In genomic region chr6:134926338-134926705, GRCm38 (mm10) we compare ENCODE assay signal across 8 mouse cellular contexts. TPM values are rescaled to one million over a fixed set of nuclear protein-coding genes. Genes with fewer than 3 reads are reported as not detected.
DNase-seq lines count a peak whose midpoint lies in the region; ATAC-seq lines count a peak whose summit lies in the region.

No protein-coding gene starts in this region.

- DNase-seq in kidney, adult 9 months = no peak
- DNase-seq in adrenal gland, adult 8-10 months = no peak
- no peak for DNase-seq in gastrocnemius, postnatal 36 days

- peak overlapping the region; percentile 99 for H3K27ac ChIP-seq in kidney, embryonic 15.5 days
- H3K27ac ChIP-seq in brown adipose tissue, adult 24 weeks (replicated peaks; ENCODE audit: low read depth, low read length) = peak overlapping the region; percentile 75; the same call in 1 of the 2 replicates
- H3K27ac ChIP-seq in hindbrain, embryonic 16.5 days (ENCODE audit: low read depth, low read length) = no peak overlapping the region
- no peak overlapping the region; the same call in 1 of the 2 replicates for H3K27ac ChIP-seq in midbrain, embryonic 16.5 days (ENCODE audit: low read length)

- peaks cover 6% of the 10 kb centered on the region; the same call in 1 of the 2 replicates for H3K36me3 ChIP-seq in kidney, embryonic 15.5 days
- no peaks in the 10 kb centered on the region for H3K36me3 ChIP-seq in hindbrain, embryonic 16.5 days (ENCODE audit: control insufficient read depth, insufficient read depth, low read length)
- H3K36me3 ChIP-seq in midbrain, embryonic 16.5 days (ENCODE audit: control insufficient read depth, insufficient read depth, low read length) = no peaks in the 10 kb centered on the region

- peaks cover 60% of the 10 kb centered on the region for H3K4me1 ChIP-seq in kidney, embryonic 15.5 days
- no peaks in the 10 kb centered on the region; the same call in 1 of the 2 replicates for H3K4me1 ChIP-seq in brown adipose tissue, adult 24 weeks (ENCODE audit: control insufficient read depth, insufficient read depth, insufficient read length, low read length)
- H3K4me1 ChIP-seq in hindbrain, embryonic 16.5 days (ENCODE audit: control insufficient read depth, insufficient read depth, low read depth, low read length) = peaks cover 25% of the 10 kb centered on the region
- H3K4me1 ChIP-seq in midbrain, embryonic 16.5 days (ENCODE audit: control insufficient read depth, insufficient read depth, low read length) = peaks cover 27% of the 10 kb centered on the region

- H3K4me2 ChIP-seq in kidney, embryonic 15.5 days = peak overlapping the region; percentile 83
- H3K4me2 ChIP-seq in hindbrain, embryonic 16.5 days (ENCODE audit: low read length) = peak overlapping the region; percentile 95
- peak overlapping the region; percentile 76 for H3K4me2 ChIP-seq in midbrain, embryonic 16.5 days (ENCODE audit: low read length)

- intact Hi-C loops in gastrocnemius, postnatal 36 days (cut with DNase I) = no loop called here

- no peaks in the 10 kb centered on the region for H3K27me3 ChIP-seq in kidney, embryonic 15.5 days
- no peaks in the 10 kb centered on the region for H3K27me3 ChIP-seq in hindbrain, embryonic 16.5 days (replicated peaks; ENCODE audit: control insufficient read depth, insufficient read depth, low read length)
- H3K27me3 ChIP-seq in midbrain, embryonic 16.5 days (ENCODE audit: control insufficient read depth, insufficient read depth, low read depth, low read length) = no peaks in the 10 kb centered on the region

- ATAC-seq in kidney, embryonic 15.5 days (replicated peaks; ENCODE audit: low FRiP score) = no peak
- no peak for ATAC-seq in hindbrain, embryonic 16.5 days
- no peak for ATAC-seq in midbrain, embryonic 16.5 days
- ATAC-seq in inflammation-experienced regulatory T-cells, adult 6 months = no peak

- peak overlapping the region; percentile 52 for H3K4me3 ChIP-seq in kidney, embryonic 15.5 days (replicated peaks)
- peak overlapping the region; percentile 92 for H3K4me3 ChIP-seq in brown adipose tissue, adult 24 weeks (ENCODE audit: insufficient read depth, low read depth, low read length)
- H3K4me3 ChIP-seq in hindbrain, embryonic 16.5 days (ENCODE audit: low read length) = peak overlapping the region; percentile 72
- peak overlapping the region; percentile 49 for H3K4me3 ChIP-seq in midbrain, embryonic 16.5 days (ENCODE audit: low read depth, low read length)

- peak overlapping the region; percentile 68 for H3K9ac ChIP-seq in kidney, embryonic 15.5 days
- H3K9ac ChIP-seq in hindbrain, embryonic 16.5 days (ENCODE audit: low read depth, low read length) = peak overlapping the region; percentile 77; the same call in 1 of the 2 replicates
- peak overlapping the region; percentile 59; the same call in 1 of the 2 replicates for H3K9ac ChIP-seq in midbrain, embryonic 16.5 days (ENCODE audit: low read depth, low read length)

- WGBS in kidney, embryonic 15.5 days = 37% methylated on average over 3 of the region's 3 CpGs
- WGBS in hindbrain, embryonic 16.5 days = 28% methylated on average over 3 of the region's 3 CpGs
- WGBS in midbrain, embryonic 16.5 days = 31% methylated on average over 3 of the region's 3 CpGs

- H3K9me3 ChIP-seq in kidney, embryonic 15.5 days (replicated peaks) = no peaks in the 10 kb centered on the region
- H3K9me3 ChIP-seq in hindbrain, embryonic 16.5 days (ENCODE audit: control insufficient read depth, low read length) = no peaks in the 10 kb centered on the region
- no peaks in the 10 kb centered on the region for H3K9me3 ChIP-seq in midbrain, embryonic 16.5 days (replicated peaks; ENCODE audit: control insufficient read depth, low read length, poor library complexity, severe bottlenecking)

RNA-seq across cellular contexts. Expression of gene Cdkn1b, which starts 6.1 kb away (rescaled TPM):
- polyA plus RNA-seq in kidney, embryonic 15.5 days (2015; fragmentation: Nextera tagmentation; extraction: Ambion mirVana) = 15.9 and 17.6 TPM in 2 replicates
- 17.1 and 20.7 TPM in 2 replicates for polyA plus RNA-seq in brown adipose tissue, adult 24 weeks (2012; ENCODE audit: insufficient read depth, insufficient read length, missing spikeins)
- polyA plus RNA-seq in hindbrain, embryonic 16.5 days (2015; fragmentation: Nextera tagmentation; extraction: Ambion mirVana) = 12.6 and 15.1 TPM in 2 replicates
- polyA plus RNA-seq in midbrain, embryonic 16.5 days (2015; fragmentation: Nextera tagmentation; extraction: Ambion mirVana) = 20.7 and 22.6 TPM in 2 replicates
- polyA plus RNA-seq in inflammation-experienced regulatory T-cells, adult 6 months (2017; shearing (Covaris generic)) = 10 to 100 TPM; 29.4 to 55.7 (median 51.9) TPM
- 10 to 100 TPM; 32.9 to 44.0 (median 37.1) TPM for total RNA-seq in adrenal gland, adult 8-10 months (2022)
- 10 to 100 TPM; 35.3 to 39.5 TPM for total RNA-seq in gastrocnemius, postnatal 36 days (2021)

RNA-seq across cellular contexts. Expression of gene Gpr19, which starts 27.9 kb away (rescaled TPM):
- polyA plus RNA-seq in kidney, embryonic 15.5 days (2015; fragmentation: Nextera tagmentation; extraction: Ambion mirVana) = 11.0 and 12.3 TPM in 2 replicates
- 3.5 and 4.8 TPM in 2 replicates for polyA plus RNA-seq in brown adipose tissue, adult 24 weeks (2012; ENCODE audit: insufficient read depth, insufficient read length, missing spikeins)
- 36.1 and 41.3 TPM in 2 replicates for polyA plus RNA-seq in hindbrain, embryonic 16.5 days (2015; fragmentation: Nextera tagmentation; extraction: Ambion mirVana)
- 44.7 and 46.8 TPM in 2 replicates for polyA plus RNA-seq in midbrain, embryonic 16.5 days (2015; fragmentation: Nextera tagmentation; extraction: Ambion mirVana)
- polyA plus RNA-seq in inflammation-experienced regulatory T-cells, adult 6 months (2017; shearing (Covaris generic)) = 1 to 10 TPM; 5.7 to 9.1 (median 6.8) TPM
- 1 to 10 TPM; 7.1 to 9.8 (median 7.9) TPM for total RNA-seq in adrenal gland, adult 8-10 months (2022)
- total RNA-seq in gastrocnemius, postnatal 36 days (2021) = 1 to 10 TPM; 3.5 to 4.6 TPM

RNA-seq across cellular contexts. Expression of gene Apold1, which starts 55.2 kb away (rescaled TPM):
- polyA plus RNA-seq in kidney, embryonic 15.5 days (2015; fragmentation: Nextera tagmentation; extraction: Ambion mirVana) = 3.9 and 4.6 TPM in 2 replicates
- 2.8 and 22.1 TPM in 2 replicates for polyA plus RNA-seq in brown adipose tissue, adult 24 weeks (2012; ENCODE audit: insufficient read depth, insufficient read length, missing spikeins)
- 4.4 and 5.7 TPM in 2 replicates for polyA plus RNA-seq in hindbrain, embryonic 16.5 days (2015; fragmentation: Nextera tagmentation; extraction: Ambion mirVana)
- 4.2 and 5.5 TPM in 2 replicates for polyA plus RNA-seq in midbrain, embryonic 16.5 days (2015; fragmentation: Nextera tagmentation; extraction: Ambion mirVana)
- under 1 TPM in 2 of 3 experiments, not detected in 1; 0.09 to 0.33 TPM for polyA plus RNA-seq in inflammation-experienced regulatory T-cells, adult 6 months (2017; shearing (Covaris generic))
- 1 to 10 TPM; 1.8 to 8.8 (median 2.2) TPM for total RNA-seq in adrenal gland, adult 8-10 months (2022)
- total RNA-seq in gastrocnemius, postnatal 36 days (2021) = 1 to 10 TPM; 1.1 to 4.9 TPM

Comparison
In these comparisons a context has a peak if more than half of its experiments do, and no peak if none do; other contexts are left out.
1. H3K27ac ChIP-seq: peak in kidney, embryonic 15.5 days (single experiment) and brown adipose tissue, adult 24 weeks (single experiment); none in hindbrain, embryonic 16.5 days (single experiment) and midbrain, embryonic 16.5 days (single experiment).
2. Peak in every context shown above with its lines, with median percentiles within 50 percentile points of each other: H3K4me2 ChIP-seq, H3K4me3 ChIP-seq and H3K9ac ChIP-seq.